Mouse (Mus musculus) megakaryocyte-erythroid progenitor cell, adult 5 weeks (primary cell): ENCODE results near the gene Vmn1r210. TPM values are rescaled to one million over a fixed set of nuclear protein-coding genes. Genes with fewer than 3 reads are reported as not detected.

Experiments
- polyA plus RNA-seq: library from polyadenylated mRNA; stranded (reverse); fragments of >175 nt; gene quantifications from 2 replicates; pipeline ENCODE4 v1.2.3, GENCODE M21; 2012

Gene Vmn1r210
- polyA plus RNA-seq = not detected in 2 replicates

GRCm38 (mm10) chr13:22831248-22831647 is at the start of gene Vmn1r210:
Gene Vmn1r210 (minus strand): TSS chr13:22831348.

GRCm38 (mm10) chr13:22857461-22857860 is 26.3 kb upstream of the Vmn1r210 start, which contains the start of gene Vmn1r211:
Gene Vmn1r211 (minus strand): TSS chr13:22857561.

GRCm38 (mm10) chr13:22809582-22809981 is 21.6 kb downstream of the Vmn1r210 start, which contains the start of gene Vmn1r209:
Gene Vmn1r209 (minus strand): TSS chr13:22809682.

GRCm38 (mm10) chr13:22777300-22777699 is 53.8 kb downstream of the Vmn1r210 start, which contains the start of gene Vmn1r208:
Gene Vmn1r208 (minus strand): TSS chr13:22777400.

Other genes with a start within 250 kb of the Vmn1r210 start
- gene Vmn1r205, start 238.3 kb downstream of the Vmn1r210 start, polyA plus RNA-seq = not detected in 2 replicates
- gene Vmn1r206, start 207.1 kb downstream of the Vmn1r210 start, polyA plus RNA-seq = 0.02 TPM in 1 of 2 replicates, not detected in the other
- gene Vmn1r207-ps, start 101.7 kb downstream of the Vmn1r210 start, polyA plus RNA-seq = not detected in 2 replicates
- gene Vmn1r208, start 53.9 kb downstream of the Vmn1r210 start, polyA plus RNA-seq = not detected in 2 replicates
- not detected in 2 replicates for gene Vmn1r209, start 21.7 kb downstream of the Vmn1r210 start, polyA plus RNA-seq
- gene Vmn1r211, start 26.2 kb upstream of the Vmn1r210 start, polyA plus RNA-seq = not detected in 2 replicates
- not detected in 2 replicates for gene Vmn1r212, start 52.9 kb upstream of the Vmn1r210 start, polyA plus RNA-seq
- gene Vmn1r213, start 176.3 kb upstream of the Vmn1r210 start, polyA plus RNA-seq = not detected in 2 replicates
- gene Vmn1r214, start 199.1 kb upstream of the Vmn1r210 start, polyA plus RNA-seq = not detected in 2 replicates
- gene Vmn1r215, start 236.7 kb upstream of the Vmn1r210 start, polyA plus RNA-seq = 0.09 TPM in 1 of 2 replicates, not detected in the other